Mouse (Mus musculus): ENCODE data around the gene Mif4gd.
A peak's percentile ranks its signal among the peaks of the same experiment; 100 is the strongest.

Gene Mif4gd

GRCm38 (mm10) chr11:115579080-115579479 lies 33.7 kb downstream of the Mif4gd start:
- no peak for DNase-seq (ENCODE audit: low spot score)

GRCm38 (mm10) chr11:115564961-115565360 lies 47.8 kb downstream of the Mif4gd start:
- DNase-seq (ENCODE audit: low spot score): no peak

GRCm38 (mm10) chr11:115564064-115564809 lies 48.5 kb downstream of the Mif4gd start, which contains the start of gene Nup85:
Nup85 (plus strand) TSS chr11:115564434.
- DNase-seq (ENCODE audit: low spot score): peak; percentile 99

GRCm38 (mm10) chr11:115563406-115563805 lies 49.4 kb downstream of the Mif4gd start:
- no peak for DNase-seq (ENCODE audit: low spot score)

Data from retina, embryonic 14.5 days (tissue).